Mouse (Mus musculus): ENCODE measurements around the gene Zkscan7. TPM values are rescaled to one million over a fixed set of nuclear protein-coding genes. Genes with fewer than 3 reads are reported as not detected.

Zkscan7 gene
- total RNA-seq, 2 experiments from 2014 or later, result 3.2 to 4.1 TPM

DNA sequence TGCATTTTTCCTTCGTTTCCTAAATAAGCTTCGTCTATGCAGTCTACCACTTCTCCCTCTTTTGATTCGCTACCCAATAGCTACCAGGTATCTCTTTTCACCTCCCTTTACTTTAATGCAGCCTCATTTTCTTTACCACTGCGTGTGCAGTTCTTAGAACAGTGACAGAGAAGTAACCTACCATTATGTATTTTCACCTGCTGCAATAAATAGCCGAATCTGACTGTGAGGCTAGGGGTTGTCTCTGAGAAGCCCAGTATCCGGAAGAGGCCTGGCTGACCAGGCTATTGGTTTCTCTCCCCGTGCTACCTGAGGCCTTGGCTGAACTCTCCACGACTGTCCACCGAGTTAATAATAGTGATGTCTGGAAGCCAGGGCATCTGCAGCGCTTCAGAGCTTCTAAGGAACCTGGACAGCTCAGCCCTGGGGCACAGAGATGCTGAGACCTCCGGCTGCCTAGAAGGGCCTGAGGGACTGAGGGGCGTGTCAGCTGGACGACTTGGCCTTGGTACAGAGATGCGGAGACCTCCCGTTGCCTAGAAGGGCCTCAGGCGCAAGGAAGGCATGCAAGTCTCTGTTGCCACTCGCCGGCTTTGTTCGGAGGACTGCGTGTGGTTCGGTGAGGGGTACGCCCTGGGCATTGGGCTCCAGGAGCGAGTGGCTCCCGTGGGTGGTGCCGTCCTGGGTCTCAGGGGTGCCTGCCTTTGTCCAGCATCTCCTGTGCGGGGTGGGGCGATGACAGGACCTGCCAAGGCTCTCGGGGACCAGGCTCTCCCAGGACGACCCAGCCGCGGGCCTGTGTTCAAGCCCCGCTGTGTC is 17.4 kb downstream of the Zkscan7 start:
- peak; percentile 27 for DNase-seq (ENCODE audit: low spot score)

DNA sequence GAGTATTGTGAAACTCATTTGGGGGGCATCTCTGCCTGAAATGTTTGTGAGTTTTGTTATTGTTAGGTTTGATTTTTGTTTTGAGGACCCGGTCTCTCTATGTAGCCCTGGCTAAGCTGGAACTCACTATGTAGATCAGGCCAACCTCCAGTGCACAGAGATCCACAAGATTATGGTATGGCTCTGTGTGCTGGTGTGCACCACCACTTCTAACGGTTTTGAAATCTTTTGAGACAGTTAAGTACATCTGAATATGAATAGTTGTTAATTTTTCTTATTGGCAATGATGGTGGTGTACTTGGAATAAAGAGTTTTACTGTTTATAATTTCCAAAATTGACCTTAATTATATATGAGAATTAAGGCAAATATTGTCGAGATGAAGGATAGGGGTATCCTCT is 37.0 kb downstream of the Zkscan7 start:
- DNase-seq (ENCODE audit: low spot score), result no peak

DNA sequence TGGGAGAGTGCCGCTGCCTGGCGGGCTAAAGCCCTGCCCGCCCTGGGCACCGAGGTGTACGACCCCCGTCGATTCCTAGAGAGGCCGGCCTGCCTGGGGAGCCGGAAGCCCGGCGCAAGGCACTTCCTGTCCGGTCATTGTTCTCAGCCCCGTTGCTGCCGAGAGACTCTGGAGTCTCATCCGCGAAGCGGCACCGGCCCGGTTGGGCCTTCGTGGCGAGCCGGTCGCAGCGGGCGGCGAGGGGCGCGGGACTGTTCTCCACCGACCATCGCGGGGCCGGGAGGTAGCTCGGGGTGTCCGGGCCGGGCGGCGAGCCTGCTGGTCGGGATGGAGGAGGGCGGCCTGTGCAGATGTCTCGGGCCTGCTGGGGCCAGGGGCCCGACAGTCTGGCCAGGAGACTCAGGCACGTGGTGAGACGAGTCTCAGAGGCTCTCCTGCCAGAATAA is 37.5 kb downstream of the Zkscan7 start, which contains the start of gene Zfp105:
Gene Zfp105, plus strand, starts transcription at position 137 of the 446 bp plus-strand sequence.
- DNase-seq (ENCODE audit: low spot score), result peak; percentile 27

DNA sequence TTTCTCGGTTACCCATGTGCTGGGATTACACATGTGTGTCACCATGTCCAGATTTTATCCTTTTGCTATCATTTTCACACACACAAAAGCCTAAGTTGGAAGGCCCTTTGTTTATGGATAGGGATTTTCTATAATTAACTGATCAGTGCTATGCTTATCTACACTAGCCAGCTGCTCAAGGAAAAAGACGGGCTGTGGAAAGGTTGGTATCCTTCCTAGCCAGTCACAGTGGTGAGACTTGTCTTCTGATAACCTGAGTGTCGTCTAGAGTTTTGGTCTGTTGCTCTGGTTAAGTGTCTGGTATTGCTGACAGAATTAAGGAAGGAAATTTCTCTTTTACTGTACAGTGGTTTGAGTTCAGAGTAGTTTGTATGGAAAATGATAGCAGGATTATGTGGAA is 43.4 kb downstream of the Zkscan7 start:
- no peak for DNase-seq (ENCODE audit: low spot score)

Other genes with a start within 250 kb of the Zkscan7 start
- not detected for gene Topaz1, start 138.3 kb upstream of the Zkscan7 start, total RNA-seq (2021)
- 10 to 100 TPM; 23.3 to 25.0 TPM for gene Tcaim, start 80.1 kb upstream of the Zkscan7 start, total RNA-seq (2021)
- gene Gm35549, start 41.6 kb upstream of the Zkscan7 start, total RNA-seq (2021), result not detected
- gene Zfp445, start 19.7 kb upstream of the Zkscan7 start, total RNA-seq (2021), result 10 to 100 TPM; 34.8 to 35.6 TPM
- under 1 TPM; 0.59 to 0.64 TPM for gene Zfp105, start 37.4 kb downstream of the Zkscan7 start, total RNA-seq (2021)
- 1 to 10 TPM; 9.2 to 9.9 TPM for gene 1110059G10Rik, start 65.3 kb downstream of the Zkscan7 start, total RNA-seq (2021)
- not detected for gene Kif15, start 65.4 kb downstream of the Zkscan7 start, total RNA-seq (2021)
- gene Tmem42, start 135.6 kb downstream of the Zkscan7 start, total RNA-seq (2021), result 10 to 100 TPM in 1 of 2 experiments, 1 to 10 TPM in 1; 8.6 to 10.5 TPM
- under 1 TPM in 1 of 2 experiments, not detected in 1; 0.27 TPM for gene Tgm4, start 149.0 kb downstream of the Zkscan7 start, total RNA-seq (2021)
- gene Zdhhc3, start 227.5 kb downstream of the Zkscan7 start, total RNA-seq (2021), result 10 to 100 TPM; 59.7 to 66.6 TPM
- gene Exosc7, start 227.5 kb downstream of the Zkscan7 start, total RNA-seq (2021), result 10 to 100 TPM; 18.7 to 20.3 TPM

Data from gastrocnemius, adult 18-20 months (tissue).